Mouse (Mus musculus) forebrain, embryonic 15.5 days (tissue): ENCODE results near the gene Unc79. TPM values are rescaled to one million over a fixed set of nuclear protein-coding genes. Genes with fewer than 3 reads are reported as not detected.

ENCODE experiments used
- ATAC-seq: fragments of 200-750 bp; cut with Nextera tagmentation; replicated peaks from 2 replicates; pipeline ENCODE4 v1.8.0; 2017; ENCODE audit warnings: mild to moderate bottlenecking, moderate TSS enrichment, moderate library complexity
- H3K27ac ChIP-seq: fragments of 300-500 bp; sonication (generic); replicated peaks from 2 replicates; pipeline ENCODE4 v1.5.1; 2015; ENCODE audit warnings: mild to moderate bottlenecking, inconsistent platforms
- H3K27me3 ChIP-seq: fragments of 300-500 bp; sonication (generic); 2 replicates; pipeline ENCODE4 v1.6.1; 2015; ENCODE audit warnings: inconsistent platforms
- H3K36me3 ChIP-seq: fragments of 300-500 bp; sonication (generic); 2 replicates; pipeline ENCODE4 v1.6.1; 2015; ENCODE audit warnings: mild to moderate bottlenecking, inconsistent platforms
- H3K4me1 ChIP-seq: fragments of 300-500 bp; sonication (generic); 2 replicates; pipeline ENCODE4 v1.6.1; 2015; ENCODE audit warnings: inconsistent platforms
- H3K4me2 ChIP-seq: fragments of 300-500 bp; sonication (generic); replicated peaks from 2 replicates; pipeline ENCODE4 v1.6.1; 2015; ENCODE audit warnings: mild to moderate bottlenecking, inconsistent platforms
- H3K4me3 ChIP-seq: fragments of 300-500 bp; sonication (generic); 2 replicates; pipeline ENCODE4 v1.5.1; 2015; ENCODE audit warnings: mild to moderate bottlenecking, inconsistent platforms
- H3K9ac ChIP-seq: fragments of 300-500 bp; sonication (generic); replicated peaks from 2 replicates; pipeline ENCODE4 v1.6.1; 2015; ENCODE audit warnings: mild to moderate bottlenecking, inconsistent platforms
- H3K9me3 ChIP-seq: fragments of 300-500 bp; sonication (generic); 2 replicates; pipeline ENCODE4 v1.6.1; 2016; ENCODE audit warnings: inconsistent platforms
- WGBS: fragments of 180-500 bp; shearing (Covaris S2); methylation state at CpG from one replicate; pipeline ENCODE4 v1.1.7; 2015; ENCODE audit warnings: mixed read lengths; 5-methylcytosine and 5-hydroxymethylcytosine counted together
- polyA plus RNA-seq: library from polyadenylated mRNA; unstranded; fragments of >200 nt; fragmentation: Nextera tagmentation; extraction: Ambion mirVana; gene quantifications from 2 replicates; pipeline ENCODE4 v1.2.1, GENCODE M21; 2015

The Unc79 gene
- polyA plus RNA-seq, 1 experiment from 2014 or later, result 7.9 TPM

GRCm38 (mm10) chr12:103183057-103183456 is 234.4 kb downstream of the Unc79 start:
- ATAC-seq, result no peak

GRCm38 (mm10) chr12:103187020-103187419 is 238.4 kb downstream of the Unc79 start:
- Histone ChIP-seq H3K4me2 (no peak overlapping the region), H3K4me1 (no peaks in the 10 kb centered on the region), H3K27me3 (no peaks in the 10 kb centered on the region), H3K4me3 (no peak overlapping the region), H3K27ac (no peak overlapping the region), H3K9ac (no peak overlapping the region), H3K9me3 (no peaks in the 10 kb centered on the region), H3K36me3 (peaks cover 11% of the 10 kb centered on the region; the same call in 1 of the 2 replicates)
- WGBS, result 91% methylated on average over 7 of the region's 7 CpGs
- ATAC-seq, result no peak

More at GRCm38 (mm10) chr12:103183057-103183456, 234.4 kb downstream of the Unc79 start:
- no peaks in the 10 kb centered on the region for H3K9me3 ChIP-seq
- H3K4me2 ChIP-seq, result no peak overlapping the region
- peaks cover 11% of the 10 kb centered on the region; the same call in 1 of the 2 replicates for H3K36me3 ChIP-seq
- no peak overlapping the region for H3K9ac ChIP-seq
- no peak overlapping the region for H3K27ac ChIP-seq
- 21% methylated on average over 7 of the region's 7 CpGs for WGBS
- no peak overlapping the region for H3K4me3 ChIP-seq
- H3K27me3 ChIP-seq, result no peaks in the 10 kb centered on the region
- no peaks in the 10 kb centered on the region for H3K4me1 ChIP-seq

GRCm38 (mm10) chr12:103188223-103188622 is 239.6 kb downstream of the Unc79 start:
- Histone ChIP-seq H3K27me3 (no peaks in the 10 kb centered on the region), H3K36me3 (peaks cover 11% of the 10 kb centered on the region; the same call in 1 of the 2 replicates), H3K4me3 (no peak overlapping the region), H3K9ac (no peak overlapping the region), H3K4me1 (no peaks in the 10 kb centered on the region), H3K9me3 (no peaks in the 10 kb centered on the region), H3K27ac (no peak overlapping the region), H3K4me2 (no peak overlapping the region)
- no peak for ATAC-seq
- 31% methylated on average over 8 of the region's 8 CpGs for WGBS

DNA sequence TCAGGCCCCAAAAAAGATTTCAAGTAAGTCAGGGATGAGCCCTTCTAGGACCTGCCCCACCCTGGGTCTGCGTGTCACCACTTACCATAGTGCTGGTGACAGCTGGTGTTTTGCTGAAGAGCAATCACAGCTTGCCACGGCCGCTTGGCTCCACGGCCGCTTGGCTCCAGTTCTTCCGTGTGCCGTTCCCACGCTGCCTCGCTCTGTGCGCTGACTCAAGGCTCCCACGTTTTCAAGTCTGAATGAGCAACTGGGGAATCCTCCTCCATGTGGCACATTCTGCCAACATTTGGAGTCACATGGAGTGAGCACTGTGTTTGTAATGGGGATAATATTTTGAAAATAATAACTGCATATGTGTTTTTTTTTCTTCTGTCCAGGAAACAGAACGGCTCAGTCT is 241.1 kb downstream of the Unc79 start:
- H3K9me3 ChIP-seq, result no peaks in the 10 kb centered on the region
- H3K27ac ChIP-seq, result no peak overlapping the region
- 55% methylated on average over 12 of the region's 12 CpGs for WGBS
- H3K4me2 ChIP-seq, result no peak overlapping the region
- H3K9ac ChIP-seq, result no peak overlapping the region
- ATAC-seq, result peak; percentile 65
- H3K27me3 ChIP-seq, result no peaks in the 10 kb centered on the region
- peaks cover 3% of the 10 kb centered on the region; the same call in 1 of the 2 replicates for H3K36me3 ChIP-seq
- no peaks in the 10 kb centered on the region for H3K4me1 ChIP-seq
- no peak overlapping the region for H3K4me3 ChIP-seq

DNA sequence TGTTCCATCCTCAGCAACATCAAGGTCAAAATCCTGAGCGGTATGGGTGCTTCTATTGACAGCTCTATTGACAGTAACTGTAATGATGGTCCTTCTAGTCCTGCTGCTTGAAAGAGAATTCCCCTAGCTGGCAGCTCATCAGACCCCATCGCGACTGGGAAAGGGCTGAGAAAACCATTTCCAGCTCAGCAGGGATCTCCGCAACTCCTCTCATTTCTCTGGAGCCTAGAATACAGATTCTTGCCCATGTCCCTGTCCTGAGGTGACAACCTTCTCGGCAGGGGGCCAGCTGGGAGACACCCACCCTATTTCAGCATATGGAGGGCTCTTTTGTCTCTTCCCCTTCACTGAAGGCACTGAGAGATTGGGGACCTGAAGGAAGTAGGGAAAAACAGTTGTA is 244.3 kb downstream of the Unc79 start:
- Histone ChIP-seq H3K36me3 (no peaks in the 10 kb centered on the region), H3K4me3 (no peak overlapping the region), H3K27ac (no peak overlapping the region), H3K9me3 (no peaks in the 10 kb centered on the region), H3K4me2 (no peak overlapping the region), H3K4me1 (no peaks in the 10 kb centered on the region), H3K9ac (no peak overlapping the region), H3K27me3 (no peaks in the 10 kb centered on the region)
- ATAC-seq, result no peak
- 73% methylated on average over 5 of the region's 5 CpGs for WGBS

DNA sequence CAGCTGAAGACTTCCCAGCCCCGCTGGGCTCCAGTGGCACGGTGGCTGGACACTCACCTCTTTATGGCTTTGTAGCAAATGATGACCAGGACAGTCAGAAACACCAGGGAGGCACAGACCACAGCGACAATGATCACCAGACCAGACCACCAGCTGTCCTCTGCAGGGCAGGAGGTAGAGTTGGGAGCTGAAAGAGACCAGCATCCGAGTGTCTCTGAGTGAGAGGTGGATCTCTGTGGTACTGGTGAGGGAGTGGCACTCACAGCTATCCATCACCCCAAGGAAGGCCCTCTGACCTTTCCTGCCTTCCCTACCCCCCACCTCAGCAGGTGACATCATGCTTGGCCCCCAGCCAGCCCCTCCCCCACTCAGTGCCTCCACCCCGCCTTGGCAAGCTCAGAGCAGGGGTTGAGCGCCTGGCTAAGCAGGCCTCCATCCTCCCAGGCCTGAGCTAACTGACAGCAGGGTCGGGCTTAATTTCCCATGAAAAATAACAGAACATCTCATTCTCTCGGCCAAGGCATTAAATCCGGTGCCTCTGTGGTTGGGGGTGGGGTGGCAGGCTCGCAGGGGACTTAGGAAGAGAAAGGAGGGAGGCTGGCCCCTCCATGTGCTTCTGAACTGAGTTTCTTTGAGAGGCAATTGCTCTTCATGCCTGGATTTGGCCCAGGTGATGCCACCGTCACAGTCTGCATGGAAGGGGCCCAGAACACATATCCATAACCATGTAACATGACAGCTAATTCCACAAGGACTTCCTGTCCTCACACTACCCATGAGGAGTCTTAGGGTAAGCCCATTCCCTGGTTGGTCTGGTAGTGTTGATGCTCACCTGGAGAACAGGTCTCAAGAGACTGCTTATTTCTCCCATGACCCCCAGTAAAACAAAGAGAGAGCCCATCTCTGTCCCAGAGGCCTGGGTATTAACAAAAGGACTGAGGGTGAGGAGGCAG is 254.2 kb downstream of the Unc79 start:
- H3K27me3 ChIP-seq, result no peaks in the 10 kb centered on the region
- no peaks in the 10 kb centered on the region for H3K9me3 ChIP-seq
- no peak overlapping the region for H3K4me2 ChIP-seq
- no peak overlapping the region for H3K9ac ChIP-seq
- ATAC-seq, result peak; percentile 51
- H3K4me1 ChIP-seq, result peaks cover 9% of the 10 kb centered on the region; the same call in 1 of the 2 replicates
- H3K4me3 ChIP-seq, result no peak overlapping the region
- 26% methylated on average over 11 of the region's 11 CpGs for WGBS
- H3K36me3 ChIP-seq, result no peaks in the 10 kb centered on the region
- no peak overlapping the region for H3K27ac ChIP-seq

DNA sequence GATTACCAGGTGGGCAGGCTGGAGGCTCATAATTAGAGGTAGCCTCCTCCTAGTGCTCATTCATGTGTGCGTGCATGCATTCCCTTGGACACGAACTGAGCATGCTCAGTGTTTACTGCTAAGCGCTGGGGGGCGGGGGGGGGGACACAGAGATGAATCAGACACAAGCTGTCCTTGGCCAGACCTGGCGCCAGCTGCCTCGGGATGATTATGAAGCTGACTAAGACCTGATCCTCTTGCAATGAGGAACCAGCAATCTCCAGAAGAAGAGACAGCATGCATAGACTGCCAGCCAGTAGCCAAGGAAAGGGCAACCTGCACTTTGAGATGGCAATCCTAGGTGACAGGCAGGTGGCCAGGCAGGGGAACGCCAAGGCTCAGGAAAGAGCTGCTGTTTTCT is 256.9 kb downstream of the Unc79 start:
- WGBS, result 71% methylated on average over 7 of the region's 7 CpGs

GRCm38 (mm10) chr12:103209581-103209980 is 260.9 kb downstream of the Unc79 start:
- 93% methylated on average over 7 of the region's 7 CpGs for WGBS
- Histone ChIP-seq H3K9ac (no peak overlapping the region), H3K4me1 (peaks cover 7% of the 10 kb centered on the region), H3K27me3 (no peaks in the 10 kb centered on the region), H3K27ac (no peak overlapping the region), H3K36me3 (no peaks in the 10 kb centered on the region), H3K4me3 (no peak overlapping the region), H3K4me2 (no peak overlapping the region), H3K9me3 (no peaks in the 10 kb centered on the region)
- no peak for ATAC-seq

More for the DNA sequence above, 256.9 kb downstream of the Unc79 start:
- no peak for ATAC-seq
- no peaks in the 10 kb centered on the region for H3K27me3 ChIP-seq
- H3K9ac ChIP-seq, result no peak overlapping the region
- no peak overlapping the region for H3K4me3 ChIP-seq
- no peaks in the 10 kb centered on the region for H3K9me3 ChIP-seq
- no peak overlapping the region for H3K4me2 ChIP-seq
- H3K27ac ChIP-seq, result no peak overlapping the region
- H3K4me1 ChIP-seq, result peaks cover 9% of the 10 kb centered on the region; the same call in 1 of the 2 replicates
- H3K36me3 ChIP-seq, result no peaks in the 10 kb centered on the region

DNA sequence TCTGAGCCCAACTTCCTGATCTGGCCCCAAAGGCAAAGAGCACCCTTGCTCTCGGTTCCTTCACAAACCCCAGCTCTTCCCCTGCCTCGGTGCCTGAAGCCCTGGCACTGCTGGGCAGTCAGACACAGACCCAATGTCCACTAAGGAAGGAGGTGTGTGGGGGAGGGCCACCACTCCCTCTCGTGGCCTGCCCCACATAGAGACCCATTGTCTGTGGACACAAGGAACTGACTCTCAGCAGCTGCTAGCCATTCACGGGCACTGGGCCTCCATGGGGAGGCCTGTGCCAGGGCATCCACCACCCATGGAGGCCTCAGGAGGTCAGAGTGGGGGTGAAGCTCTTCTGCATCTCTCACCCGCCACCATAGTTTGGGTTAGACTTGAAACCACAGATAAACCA is 262.4 kb downstream of the Unc79 start:
- ATAC-seq, result no peak
- Histone ChIP-seq H3K9ac (no peak overlapping the region), H3K36me3 (no peaks in the 10 kb centered on the region), H3K27ac (no peak overlapping the region), H3K27me3 (no peaks in the 10 kb centered on the region), H3K4me1 (peaks cover 12% of the 10 kb centered on the region), H3K4me2 (no peak overlapping the region), H3K4me3 (no peak overlapping the region), H3K9me3 (no peaks in the 10 kb centered on the region)
- 59% methylated on average over 5 of the region's 5 CpGs for WGBS

DNA sequence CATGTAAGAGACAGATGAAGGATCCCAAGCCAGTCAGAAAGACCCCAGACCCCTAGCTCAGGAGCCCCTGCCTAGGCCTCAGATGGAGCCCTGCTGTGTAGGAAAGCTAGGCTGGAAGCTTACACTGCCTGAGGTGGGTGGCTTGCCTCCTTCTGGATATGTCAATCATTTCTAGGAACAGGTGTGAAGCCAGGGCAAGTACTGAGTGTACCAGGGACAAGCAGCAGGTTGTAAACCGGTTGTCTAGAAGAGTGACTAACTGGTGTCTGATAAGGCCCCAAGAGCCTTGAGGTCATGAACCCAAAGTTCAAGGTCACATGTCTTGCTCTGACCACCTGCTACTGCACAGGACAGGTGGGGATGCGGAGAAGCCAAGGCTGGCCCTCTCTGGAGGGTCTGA is 264.9 kb downstream of the Unc79 start:
- Histone ChIP-seq H3K27me3 (no peaks in the 10 kb centered on the region), H3K9ac (no peak overlapping the region), H3K36me3 (no peaks in the 10 kb centered on the region), H3K4me1 (peaks cover 12% of the 10 kb centered on the region), H3K9me3 (no peaks in the 10 kb centered on the region), H3K4me3 (no peak overlapping the region), H3K4me2 (no peak overlapping the region), H3K27ac (no peak overlapping the region)
- 92% methylated on average over 2 of the region's 2 CpGs for WGBS
- peak; percentile 38; the same call in 1 of the 2 replicates for ATAC-seq

GRCm38 (mm10) chr12:103214270-103214669 is 265.6 kb downstream of the Unc79 start:
- Histone ChIP-seq H3K27ac (peak overlapping the region; percentile 6; the same call in 1 of the 2 replicates), H3K9ac (no peak overlapping the region), H3K4me3 (no peak overlapping the region), H3K36me3 (no peaks in the 10 kb centered on the region), H3K27me3 (no peaks in the 10 kb centered on the region), H3K9me3 (no peaks in the 10 kb centered on the region), H3K4me2 (no peak overlapping the region), H3K4me1 (peaks cover 12% of the 10 kb centered on the region)
- peak; percentile 77 for ATAC-seq
- WGBS, result 13% methylated on average over 10 of the region's 10 CpGs

- no peaks in the 10 kb centered on the region for H3K36me3 ChIP-seq
- H3K27ac ChIP-seq, result peak overlapping the region; percentile 6; the same call in 1 of the 2 replicates
- WGBS, result 88% methylated on average over 2 of the region's 2 CpGs
- H3K4me1 ChIP-seq, result peaks cover 12% of the 10 kb centered on the region
- H3K9ac ChIP-seq, result no peak overlapping the region
- peak; percentile 27; the same call in 1 of the 2 replicates for ATAC-seq
- no peaks in the 10 kb centered on the region for H3K27me3 ChIP-seq
- H3K4me3 ChIP-seq, result no peak overlapping the region
- H3K4me2 ChIP-seq, result no peak overlapping the region
- H3K9me3 ChIP-seq, result no peaks in the 10 kb centered on the region
Measured at GRCm38 (mm10) chr12:103214797-103215196, 266.1 kb downstream of the Unc79 start.
